Mouse (Mus musculus) right cerebral cortex, adult 18-20 months (tissue): ENCODE measurements at regions not wholly inside any gene's neighbourhood (a gene's known extent, or its start where the extent isn't known, plus 50 kb on each side); places are given as distances from the start of the nearest gene placed in this dataset.

Source experiments
- DNase-seq: peaks from one replicate; pipeline ENCODE4 v3.0.0; 2022; ENCODE audit warnings: mixed read lengths

DNA sequence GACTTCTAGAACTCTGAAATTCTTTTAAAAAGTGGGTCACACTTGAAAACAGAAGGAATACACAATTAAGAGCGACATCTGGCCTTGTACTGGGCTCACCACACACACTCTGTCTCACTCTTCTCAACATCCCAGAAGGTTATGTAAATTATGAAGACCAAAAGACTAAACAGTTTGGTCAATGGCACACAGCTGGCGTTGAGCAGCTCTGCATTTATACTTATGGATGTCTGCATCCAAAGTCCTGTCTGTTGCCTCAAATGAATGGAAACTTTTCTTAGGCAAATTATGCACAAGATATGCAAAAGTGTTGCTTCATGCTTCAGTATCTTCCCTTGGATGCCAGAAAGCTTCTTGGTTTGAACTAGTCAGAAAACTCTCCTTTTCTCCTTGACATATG is 323.5 kb downstream of the Ppp3ca start:
- DNase-seq, result no peak

DNA sequence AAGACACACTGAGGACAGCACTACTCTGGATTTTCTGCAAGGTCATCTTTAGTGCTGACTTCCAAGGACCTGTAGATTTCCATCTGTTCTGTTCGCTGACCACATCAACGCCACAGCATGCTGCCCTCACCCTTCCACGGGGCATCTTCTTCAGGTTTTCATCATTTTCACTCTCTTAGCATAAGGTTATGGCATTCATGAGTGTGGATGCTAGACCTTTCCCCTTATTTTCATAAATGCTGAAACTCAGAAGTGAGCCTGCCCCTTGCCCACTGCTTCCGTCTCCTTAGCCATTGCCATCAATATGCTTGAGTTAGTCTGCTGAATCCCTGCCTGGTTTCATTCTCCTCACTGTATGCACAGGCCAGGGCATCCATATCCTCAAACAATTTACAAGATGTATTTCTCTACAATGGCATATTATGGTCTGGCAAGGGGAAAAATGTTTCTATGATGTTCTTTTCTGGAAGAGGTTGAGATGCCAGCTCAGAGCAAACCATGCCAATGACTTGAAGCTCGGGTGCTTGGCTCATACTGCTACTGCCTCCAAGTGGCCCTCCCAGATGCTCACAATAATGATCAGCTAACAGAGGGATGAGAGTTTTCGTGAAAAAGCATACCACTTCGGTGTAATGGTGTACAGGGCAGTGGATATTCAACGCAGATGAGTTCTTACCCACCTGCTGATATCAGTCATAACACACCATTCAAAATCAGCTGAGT is 324.6 kb downstream of the Ppp3ca start:
- DNase-seq, result peak; percentile 35

DNA sequence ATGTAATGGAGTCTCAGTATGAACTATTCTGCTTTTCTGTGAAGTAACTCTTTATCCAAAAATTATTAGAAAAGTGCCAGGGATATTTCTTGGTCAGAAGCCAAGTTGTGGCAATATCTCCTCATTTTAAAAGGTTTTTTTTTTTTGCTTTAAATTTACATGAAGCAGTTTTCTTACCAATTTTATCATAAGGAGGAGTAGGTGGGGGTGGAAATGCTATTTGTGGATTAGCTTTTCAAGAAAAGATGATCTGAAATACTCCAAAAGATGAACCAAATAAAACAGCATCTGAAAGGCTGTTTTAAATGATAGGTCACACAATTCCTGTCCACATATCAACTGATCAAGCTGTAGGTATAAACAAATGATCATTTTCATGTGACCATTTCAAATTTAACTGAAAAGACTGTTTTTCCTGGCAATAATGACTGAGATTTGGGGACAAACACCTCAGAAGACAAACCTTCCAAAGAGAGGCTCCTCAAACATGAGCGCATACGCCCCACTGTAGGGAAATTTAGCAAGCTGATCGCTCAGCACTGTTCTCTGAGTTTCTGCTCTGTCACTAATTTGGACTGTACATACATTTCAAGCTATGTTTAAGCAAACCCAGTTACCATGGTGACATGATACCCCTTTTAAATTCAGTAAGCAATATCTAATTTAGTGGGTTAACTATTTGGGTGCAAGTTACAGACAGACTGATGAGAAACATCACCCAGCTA is 325.8 kb downstream of the Ppp3ca start:
- no peak for DNase-seq

DNA sequence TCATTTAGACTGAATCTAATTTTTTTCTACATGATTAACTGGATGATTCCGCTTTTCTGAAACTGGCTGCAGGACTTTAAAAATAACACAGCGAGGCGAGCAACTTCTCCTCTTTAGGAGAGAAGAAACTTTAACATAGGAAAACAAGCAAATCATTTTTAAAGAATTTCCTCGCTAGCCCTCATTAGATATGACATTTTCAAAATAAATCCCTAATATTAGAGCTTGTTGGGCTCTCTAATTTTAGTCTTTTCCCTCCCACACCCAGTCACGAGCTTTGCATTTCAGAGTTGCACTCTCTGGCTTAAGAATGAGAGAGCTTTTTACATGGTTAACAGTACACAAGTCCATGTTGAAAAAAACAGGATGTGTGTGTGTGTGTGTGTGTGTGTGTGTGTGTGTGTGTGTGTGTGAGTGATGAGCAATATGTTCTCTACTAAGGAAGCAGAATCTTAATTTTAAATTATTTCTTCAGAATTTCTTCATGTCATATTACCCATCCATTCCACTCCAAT is 326.5 kb downstream of the Ppp3ca start:
- DNase-seq, result no peak

DNA sequence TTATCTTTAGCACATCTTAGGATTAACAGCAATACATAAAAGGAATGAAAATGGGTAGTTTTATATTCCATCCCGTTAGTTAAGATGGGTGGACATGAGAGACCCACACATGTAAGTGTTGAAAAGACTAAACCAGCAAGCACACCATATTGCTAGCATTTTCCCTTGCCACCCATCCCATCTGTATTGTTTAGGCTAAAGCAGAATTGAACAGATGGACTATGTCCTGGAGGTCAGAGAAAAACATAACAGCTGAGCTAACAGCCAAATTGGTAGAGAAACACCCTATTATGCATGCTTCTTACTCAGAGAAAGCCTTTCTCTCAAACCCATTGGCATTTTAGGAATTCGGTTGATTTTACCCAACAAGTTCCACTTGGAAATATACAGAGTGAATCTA is 329.3 kb upstream of the Emcn start:
- DNase-seq, result no peak

DNA sequence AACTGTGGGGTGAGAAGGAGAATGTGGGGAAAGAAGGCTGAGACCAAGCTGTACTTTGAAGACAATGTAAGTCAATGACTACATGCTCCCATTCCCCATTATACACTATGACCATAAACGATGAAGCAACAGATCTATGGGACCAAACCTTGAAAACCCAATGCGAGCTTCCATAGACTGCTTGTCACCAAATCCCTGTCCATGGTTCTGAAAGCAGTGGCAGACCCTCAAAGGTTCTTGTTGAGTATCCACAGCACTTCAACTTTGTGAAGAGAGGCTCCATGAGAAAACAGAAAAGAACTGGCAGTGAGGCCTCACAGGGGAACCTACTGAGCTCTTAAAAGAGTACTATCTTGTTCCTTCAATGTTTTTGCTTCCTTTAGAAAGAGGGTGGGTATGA is 326.2 kb upstream of the Emcn start:
- no peak for DNase-seq

DNA sequence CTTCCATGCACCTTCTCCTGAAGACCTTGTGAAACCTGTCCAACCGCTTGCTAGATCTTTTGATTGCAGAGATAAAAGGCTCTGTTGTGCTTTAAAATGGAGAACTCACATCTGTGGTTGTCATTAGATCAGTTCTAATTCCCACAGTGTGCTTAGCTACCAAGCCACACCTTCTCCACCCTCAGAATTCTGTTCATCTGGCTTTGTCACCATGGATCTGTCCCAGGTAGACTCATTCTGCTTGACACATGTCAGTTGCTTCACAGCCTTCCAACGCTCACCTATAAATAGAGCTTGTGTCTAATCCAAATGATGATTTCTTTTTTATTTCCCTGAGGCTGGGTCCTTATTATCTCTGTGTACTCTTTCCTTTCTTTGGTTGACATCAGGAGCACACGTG is 325.7 kb upstream of the Emcn start:
- DNase-seq, result no peak

DNA sequence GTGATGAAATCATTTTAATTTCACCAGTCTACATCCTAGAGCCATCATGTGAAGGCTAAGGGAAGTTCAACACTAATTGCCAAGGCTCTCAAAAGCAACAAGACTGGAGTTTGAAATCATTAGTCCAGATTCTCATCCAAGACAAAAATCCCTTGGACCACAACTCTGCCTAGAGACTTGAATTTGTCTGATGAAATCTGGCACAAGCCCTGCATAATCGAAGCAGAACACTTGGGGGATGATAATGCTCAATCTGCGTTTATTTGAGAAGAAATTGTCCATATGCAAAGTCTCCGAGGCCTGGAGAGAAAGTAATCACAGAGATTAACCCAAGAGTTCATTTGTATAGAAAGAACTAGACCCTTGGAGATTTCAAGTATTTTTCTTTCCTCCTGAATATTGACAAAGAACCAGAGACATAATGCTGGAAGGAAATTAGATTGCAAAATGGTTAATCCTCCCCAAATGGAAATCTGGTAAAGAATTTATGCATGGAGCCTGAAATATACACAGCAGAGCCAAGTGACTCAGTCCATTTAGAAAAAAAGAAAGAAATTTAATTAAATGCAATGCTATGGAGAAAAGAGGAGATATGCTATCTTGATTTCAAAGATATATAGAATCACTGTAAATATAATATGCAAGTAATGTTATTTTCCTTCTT is 320.8 kb upstream of the Emcn start:
- DNase-seq, result no peak

DNA sequence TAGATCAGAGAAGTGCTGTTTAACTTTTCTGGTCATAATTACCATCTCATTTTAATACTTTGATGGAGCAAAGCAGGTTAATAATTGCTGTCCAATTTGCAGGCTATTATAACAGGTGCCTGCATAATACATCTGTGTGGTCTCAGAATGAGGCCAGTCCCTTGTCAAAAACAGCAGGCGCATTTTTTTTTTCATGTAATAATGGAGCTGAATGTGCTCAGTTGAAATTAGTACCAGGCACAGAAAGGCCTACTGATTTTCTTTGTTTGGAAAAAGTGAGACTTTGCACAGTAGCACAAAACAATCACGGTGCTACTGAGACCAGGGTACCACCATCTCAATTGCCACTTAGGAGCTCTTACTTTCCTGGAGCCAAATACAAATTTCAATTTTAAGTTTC is 311.3 kb upstream of the Emcn start:
- no peak for DNase-seq

DNA sequence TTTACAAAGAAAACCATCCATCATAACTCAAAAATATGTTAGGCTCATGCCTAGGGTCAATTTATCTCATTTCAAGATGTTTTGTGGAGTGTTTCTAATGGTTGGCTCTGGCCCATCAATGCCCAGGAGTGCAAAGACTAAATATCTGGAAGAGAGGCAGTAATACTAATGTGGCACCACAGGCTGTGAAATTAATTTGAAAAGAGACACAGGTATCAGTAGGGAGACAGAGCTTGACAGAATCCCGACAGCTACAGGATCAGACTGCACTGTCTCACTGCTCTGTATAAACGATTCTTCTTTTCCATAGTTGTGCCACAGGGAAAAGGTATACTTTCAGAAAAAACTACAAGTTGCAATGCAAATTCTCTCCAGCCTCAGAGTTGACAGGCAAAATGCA is 308.1 kb upstream of the Emcn start:
- DNase-seq, result no peak

DNA sequence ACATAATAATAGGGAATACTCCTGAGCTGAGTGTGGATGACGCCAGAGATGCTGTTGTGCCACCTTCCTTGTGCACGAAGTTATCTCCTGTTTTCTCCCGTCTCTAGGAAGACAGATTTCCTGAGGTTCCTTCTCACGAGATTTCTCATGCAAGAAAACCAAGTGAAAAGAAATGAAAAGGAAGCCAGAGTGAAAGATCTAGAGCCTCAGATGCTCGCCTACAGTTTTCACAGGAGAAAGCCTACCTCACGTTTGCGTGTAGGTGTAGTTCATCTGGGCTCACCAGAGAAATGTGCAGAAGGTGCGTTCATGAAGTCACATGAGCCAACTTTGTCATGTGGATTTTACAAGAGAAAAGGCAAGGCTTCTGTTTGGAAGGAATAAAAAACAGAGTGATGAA is 301.2 kb upstream of the Emcn start:
- DNase-seq, result peak; percentile 41

DNA sequence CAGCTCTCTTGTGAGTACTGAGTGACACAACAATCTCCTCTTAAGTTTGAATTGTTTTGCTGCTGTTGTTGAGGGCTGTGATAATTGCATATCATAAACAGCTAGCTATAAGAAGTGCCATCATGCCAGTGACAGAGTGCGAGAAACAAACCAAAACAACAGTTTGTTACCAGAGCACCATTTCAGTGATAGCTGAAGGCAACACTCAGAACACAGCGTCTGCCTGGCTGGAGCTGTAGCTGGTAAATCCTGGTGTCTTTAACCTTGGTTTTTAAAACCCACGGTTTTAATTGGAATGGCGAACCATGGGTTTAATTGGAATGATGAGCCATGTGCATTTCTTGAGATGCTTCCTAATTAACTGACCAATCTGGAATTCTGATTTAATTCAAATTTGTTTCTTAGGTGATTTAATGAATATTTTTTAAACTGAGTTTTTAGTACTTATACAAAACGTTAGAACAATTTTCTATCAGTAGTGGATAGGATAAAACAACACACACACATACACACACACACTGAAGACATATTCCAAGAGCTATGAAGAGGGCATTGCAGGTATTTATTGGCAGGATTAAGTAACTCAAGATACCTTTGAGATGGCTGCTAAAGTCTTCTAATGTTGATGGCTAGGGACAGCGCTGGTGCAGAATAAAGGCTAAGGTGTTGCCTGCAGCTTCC is 284.2 kb upstream of the Emcn start:
- DNase-seq, result no peak

DNA sequence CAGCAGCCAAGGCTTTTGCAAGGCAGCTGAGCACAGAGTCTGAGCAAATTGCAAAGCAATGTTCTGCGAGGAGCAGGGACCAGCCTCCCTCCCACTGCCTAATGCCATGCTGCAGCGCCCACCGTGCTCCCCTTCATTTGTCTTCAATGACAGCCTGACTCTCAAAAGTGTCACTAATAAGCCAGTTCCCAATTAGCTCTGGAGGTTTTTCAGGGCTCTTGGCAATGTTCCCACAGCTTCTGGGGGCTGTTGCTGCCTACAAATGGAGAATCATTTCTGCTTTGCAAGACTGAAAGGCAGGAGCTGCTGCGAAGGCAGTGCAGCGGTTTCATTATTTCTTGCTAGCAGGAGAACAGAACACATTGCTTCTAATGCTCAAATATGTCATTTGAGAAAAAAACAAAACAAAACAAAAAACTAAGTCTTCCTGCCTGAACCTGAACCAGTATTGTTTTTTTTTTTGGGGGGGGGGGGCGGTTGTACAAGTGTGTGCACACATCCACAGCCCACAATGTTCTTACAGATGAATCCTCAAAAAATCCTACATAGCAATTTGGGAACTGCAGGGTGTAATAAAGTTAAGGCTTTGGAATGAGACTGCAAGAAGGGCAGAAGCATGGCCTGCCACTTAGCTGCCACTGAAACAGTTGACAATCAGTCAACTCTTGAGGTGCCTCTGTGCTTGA is 283.5 kb upstream of the Emcn start:
- peak; percentile 89 for DNase-seq

DNA sequence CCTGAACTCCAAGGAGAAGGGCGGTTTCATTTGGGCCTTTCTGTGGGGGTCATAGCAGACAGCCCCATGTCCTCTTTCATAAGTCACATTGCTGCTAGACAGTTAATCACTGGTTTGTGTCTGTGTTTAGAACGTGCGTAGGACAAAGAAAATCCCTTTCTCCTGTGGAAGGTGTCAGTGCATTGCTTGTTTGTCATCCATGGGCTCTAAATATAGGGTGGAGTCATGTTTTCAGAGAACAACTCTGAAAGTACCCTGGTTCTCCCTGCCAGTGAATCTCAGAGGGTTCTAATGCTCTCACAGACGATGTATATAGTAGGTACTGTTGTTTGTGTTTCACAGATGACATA is 283.0 kb upstream of the Emcn start:
- DNase-seq, result no peak

DNA sequence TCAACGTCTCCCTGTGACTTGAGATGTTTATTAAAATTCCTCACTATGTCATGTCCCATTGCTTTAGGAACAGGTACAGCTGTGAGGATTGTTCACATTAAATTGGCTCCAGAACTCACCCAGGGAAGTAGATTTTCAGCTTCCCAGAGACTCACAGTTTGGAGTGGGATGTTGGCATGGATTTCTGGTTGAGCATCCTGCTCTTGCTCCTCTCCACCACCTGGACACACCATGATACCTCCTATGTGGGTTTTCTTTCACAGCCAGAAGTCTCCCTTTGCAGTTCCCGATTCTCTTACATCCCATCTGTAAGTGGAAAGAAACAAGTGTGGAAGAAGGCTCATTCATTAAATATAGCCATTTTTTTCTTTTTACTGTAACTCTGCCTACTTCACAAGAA is 278.8 kb upstream of the Emcn start:
- DNase-seq, result peak; percentile 35

DNA sequence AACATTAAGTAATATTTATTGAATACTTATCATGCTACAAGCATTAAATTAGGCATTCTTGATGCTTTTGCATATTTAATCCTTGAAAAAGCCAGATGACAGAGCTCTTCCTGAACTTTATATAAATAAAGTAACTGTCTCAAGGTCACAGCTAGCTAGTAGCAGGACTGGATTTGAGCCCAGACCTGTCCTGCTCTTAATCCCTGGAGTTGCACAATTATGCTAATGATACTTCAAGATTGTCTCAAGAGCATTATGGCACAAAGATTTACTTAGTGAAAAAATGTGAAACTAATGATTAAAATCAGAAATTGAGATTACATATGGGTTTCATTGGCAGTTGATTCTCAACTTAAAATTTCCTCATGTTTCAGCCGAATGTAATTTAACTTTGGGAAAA is 273.5 kb upstream of the Emcn start:
- no peak for DNase-seq

DNA sequence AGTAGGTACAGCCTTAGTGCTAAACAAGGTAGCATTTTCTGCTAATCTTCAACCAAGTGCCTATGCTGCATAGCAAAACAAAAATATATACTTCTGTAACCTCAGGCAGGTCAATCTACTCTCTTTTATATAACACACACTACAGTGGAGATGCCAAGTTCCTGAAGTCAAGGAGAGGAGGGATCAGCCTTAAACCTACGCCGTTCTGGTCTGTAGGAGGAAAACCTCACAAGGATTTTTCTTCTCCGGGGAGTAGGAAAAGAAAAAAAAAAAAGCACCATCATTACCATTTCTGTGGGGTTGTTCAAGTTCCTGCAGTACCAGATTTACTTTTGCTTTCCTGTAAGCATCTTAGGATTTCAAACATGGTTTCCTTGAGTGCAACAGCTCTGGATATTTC is 271.5 kb upstream of the Emcn start:
- DNase-seq, result peak; percentile 32

DNA sequence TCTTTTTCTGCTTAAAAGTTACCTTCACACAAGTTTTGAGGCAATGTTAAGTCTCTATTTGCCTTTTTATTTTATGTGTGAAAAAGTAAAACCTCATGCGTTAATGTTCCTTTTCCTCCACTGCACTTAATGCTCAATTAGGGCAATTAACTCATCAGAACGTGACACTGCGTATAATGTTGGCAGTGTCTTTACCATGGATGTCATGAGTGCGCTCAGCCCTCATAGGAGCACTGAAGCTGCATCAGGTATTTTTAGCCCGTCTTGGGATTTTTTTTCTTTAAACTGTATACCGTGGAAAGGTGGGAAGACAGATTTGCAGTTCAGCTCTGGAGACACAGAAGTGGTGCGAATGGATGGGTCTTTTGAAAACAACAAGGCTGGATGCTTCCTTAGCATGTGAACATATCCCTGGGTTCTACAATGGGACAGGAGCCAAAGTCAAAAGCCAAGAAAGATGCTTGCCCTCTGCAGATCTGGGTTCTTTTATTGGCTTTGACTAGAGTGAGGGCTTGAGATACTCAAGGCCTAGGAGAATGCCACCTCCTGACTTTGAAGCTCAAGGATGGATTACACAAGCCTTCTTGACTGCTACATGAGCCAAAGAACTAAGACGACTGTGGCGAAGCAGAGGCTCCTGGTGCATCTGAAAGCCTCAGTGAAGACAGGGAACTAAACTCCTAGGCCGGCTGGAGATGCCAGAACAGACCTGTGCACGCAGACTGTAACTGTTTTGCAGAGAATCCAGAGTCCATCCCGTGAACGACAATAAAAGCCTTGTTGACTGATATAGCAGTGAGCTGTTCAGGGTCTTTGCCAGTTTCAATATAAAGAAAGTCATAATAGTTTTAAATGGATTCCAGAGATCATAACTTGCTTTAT is 262.9 kb upstream of the Emcn start:
- no peak for DNase-seq

DNA sequence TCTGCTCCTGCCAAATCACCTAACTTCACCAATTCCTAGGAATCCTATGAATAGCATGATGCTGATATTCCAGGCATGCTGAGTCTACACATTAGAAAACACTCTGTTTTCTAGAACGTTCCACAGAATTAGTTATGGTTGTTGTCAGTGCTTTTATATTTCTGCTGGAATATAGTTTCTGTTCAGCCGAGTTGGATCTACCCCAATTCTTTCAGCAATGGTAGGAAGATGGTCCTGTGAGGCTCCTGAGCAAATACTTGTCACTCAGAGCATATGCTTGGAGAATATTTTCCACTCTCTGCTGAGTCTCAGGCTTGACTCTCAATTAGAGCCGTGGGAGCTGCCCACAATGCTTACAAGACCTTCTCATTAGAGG is 262.3 kb upstream of the Emcn start:
- DNase-seq, result no peak

DNA sequence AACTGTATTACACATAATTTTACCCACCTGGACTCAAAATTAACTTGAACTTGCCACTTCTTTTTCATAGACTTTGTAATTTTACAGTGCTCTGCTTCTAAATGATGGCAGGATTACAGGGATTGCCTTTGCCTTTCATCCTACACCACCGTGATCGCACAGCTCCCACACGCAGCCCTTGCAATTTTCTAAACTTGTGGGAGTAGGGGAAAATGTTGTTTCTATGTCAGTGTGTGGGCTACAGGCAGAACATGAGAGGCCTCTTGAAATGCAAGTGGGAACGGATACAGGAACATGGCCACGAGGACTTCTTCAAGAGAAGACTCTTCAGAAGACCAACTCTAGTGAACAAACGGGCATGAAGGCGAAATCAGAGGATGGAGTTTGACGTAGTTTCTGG is 254.0 kb upstream of the Emcn start:
- DNase-seq, result peak; percentile 64

DNA sequence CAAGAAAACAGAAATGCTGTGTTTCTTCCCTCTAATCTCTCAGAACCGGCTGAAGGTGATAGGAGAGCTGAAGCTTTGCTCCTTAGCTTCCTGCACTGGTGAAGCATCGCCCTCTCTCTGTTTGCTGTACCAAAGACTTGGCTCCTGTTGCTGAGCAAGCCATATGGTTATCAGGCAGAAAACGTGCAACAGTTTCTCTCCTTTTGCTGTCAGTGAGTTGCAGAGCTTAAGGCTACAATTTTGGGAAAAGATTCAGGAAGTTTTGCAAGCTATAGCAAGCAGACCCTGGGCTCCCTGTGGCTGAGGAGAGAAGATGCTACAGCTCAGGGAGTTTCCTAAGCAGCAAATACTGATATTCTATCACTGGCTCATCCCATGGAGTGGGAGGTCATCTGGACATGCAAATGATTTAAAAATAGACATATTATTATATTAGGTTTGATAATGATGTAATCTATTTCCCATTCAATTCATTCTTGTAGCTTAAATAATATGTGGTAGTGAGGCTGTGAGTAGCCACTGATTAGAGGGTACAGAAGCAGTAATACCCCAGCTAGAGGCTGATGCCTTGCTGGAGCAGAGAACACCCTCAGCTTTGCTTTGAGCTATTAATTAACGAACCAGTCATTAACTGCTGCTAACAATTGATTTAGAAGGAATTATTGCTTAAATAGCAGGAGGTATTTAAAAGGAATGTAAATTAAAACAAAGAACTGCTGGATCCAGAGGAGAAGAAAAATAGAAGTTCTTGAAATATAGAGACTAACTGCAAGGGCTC is 240.1 kb upstream of the Emcn start:
- DNase-seq, result peak; percentile 67
